Mouse (Mus musculus): ENCODE results near the gene Tmem266. TPM values are rescaled to one million over a fixed set of nuclear protein-coding genes. Genes with fewer than 3 reads are reported as not detected.

The Tmem266 gene
- polyA plus RNA-seq, 1 experiment = 0.36 TPM

- H3K9me3 ChIP-seq (replicated peaks; ENCODE audit: control insufficient read depth, insufficient read depth, low read length, poor library complexity, severe bottlenecking) = no peaks in the 10 kb centered on the region
- no peak overlapping the region for H3K4me3 ChIP-seq (ENCODE audit: low read depth, low read length)
- TF ChIP-seq CTCF (IDR thresholded peaks at IDR 0.05; ENCODE audit: low read depth, low read length) = peak; percentile 76
- TF ChIP-seq EP300 (IDR thresholded peaks at IDR 0.05; ENCODE audit: insufficient read depth, low read depth, low read length) = no peak
- TF ChIP-seq POLR2A (IDR thresholded peaks at IDR 0.05; ENCODE audit: insufficient read depth, low read length) = no peak
- H3K27me3 ChIP-seq (ENCODE audit: control insufficient read depth, insufficient read depth, low read length, poor library complexity, severe bottlenecking) = no peaks in the 10 kb centered on the region
- no peaks in the 10 kb centered on the region for H3K36me3 ChIP-seq (ENCODE audit: control insufficient read depth, insufficient read depth, low read length, poor library complexity, severe bottlenecking)
- no peak overlapping the region for H3K9ac ChIP-seq (ENCODE audit: low read depth, poor library complexity, severe bottlenecking)
- no peaks in the 10 kb centered on the region for H3K4me1 ChIP-seq (ENCODE audit: control insufficient read depth, insufficient read depth, low read length)
- no peak overlapping the region for H3K27ac ChIP-seq (ENCODE audit: insufficient read depth, low read length)
Observed at GRCm38 (mm10) chr9:55391909-55392658, 65.4 kb downstream of the Tmem266 start.

- TF ChIP-seq CTCF (IDR thresholded peaks at IDR 0.05; ENCODE audit: low read depth, low read length) (no peak), POLR2A (IDR thresholded peaks at IDR 0.05; ENCODE audit: insufficient read depth, low read length) (no peak), EP300 (IDR thresholded peaks at IDR 0.05; ENCODE audit: insufficient read depth, low read depth, low read length) (no peak)
- no peaks in the 10 kb centered on the region for H3K27me3 ChIP-seq (ENCODE audit: control insufficient read depth, insufficient read depth, low read length, poor library complexity, severe bottlenecking)
- no peak overlapping the region for H3K27ac ChIP-seq (ENCODE audit: insufficient read depth, low read length)
Observed at GRCm38 (mm10) chr9:55395650-55396049, 68.9 kb downstream of the Tmem266 start.

GRCm38 (mm10) chr9:55398985-55399554 lies 72.4 kb downstream of the Tmem266 start:
- TF ChIP-seq POLR2A (IDR thresholded peaks at IDR 0.05; ENCODE audit: insufficient read depth, low read length) (no peak), EP300 (IDR thresholded peaks at IDR 0.05; ENCODE audit: insufficient read depth, low read depth, low read length) (no peak), CTCF (IDR thresholded peaks at IDR 0.05; ENCODE audit: low read depth, low read length) (no peak)
- Histone ChIP-seq H3K27me3 (ENCODE audit: control insufficient read depth, insufficient read depth, low read length, poor library complexity, severe bottlenecking) (no peaks in the 10 kb centered on the region), H3K36me3 (ENCODE audit: control insufficient read depth, insufficient read depth, low read length, poor library complexity, severe bottlenecking) (no peaks in the 10 kb centered on the region), H3K4me3 (ENCODE audit: low read depth, low read length) (no peak overlapping the region), H3K4me1 (ENCODE audit: control insufficient read depth, insufficient read depth, low read length) (no peaks in the 10 kb centered on the region), H3K9ac (ENCODE audit: low read depth, poor library complexity, severe bottlenecking) (no peak overlapping the region), H3K27ac (ENCODE audit: insufficient read depth, low read length) (no peak overlapping the region), H3K9me3 (replicated peaks; ENCODE audit: control insufficient read depth, insufficient read depth, low read length, poor library complexity, severe bottlenecking) (no peaks in the 10 kb centered on the region)

More at GRCm38 (mm10) chr9:55395650-55396049, 68.9 kb downstream of the Tmem266 start:
- no peak overlapping the region for H3K4me3 ChIP-seq (ENCODE audit: low read depth, low read length)
- no peaks in the 10 kb centered on the region for H3K4me1 ChIP-seq (ENCODE audit: control insufficient read depth, insufficient read depth, low read length)
- no peaks in the 10 kb centered on the region for H3K36me3 ChIP-seq (ENCODE audit: control insufficient read depth, insufficient read depth, low read length, poor library complexity, severe bottlenecking)
- no peaks in the 10 kb centered on the region for H3K9me3 ChIP-seq (replicated peaks; ENCODE audit: control insufficient read depth, insufficient read depth, low read length, poor library complexity, severe bottlenecking)
- no peak overlapping the region for H3K9ac ChIP-seq (ENCODE audit: low read depth, poor library complexity, severe bottlenecking)

GRCm38 (mm10) chr9:55402276-55402675 lies 75.6 kb downstream of the Tmem266 start:
- H3K27ac ChIP-seq (ENCODE audit: insufficient read depth, low read length) = no peak overlapping the region
- no peaks in the 10 kb centered on the region for H3K27me3 ChIP-seq (ENCODE audit: control insufficient read depth, insufficient read depth, low read length, poor library complexity, severe bottlenecking)
- no peaks in the 10 kb centered on the region for H3K9me3 ChIP-seq (replicated peaks; ENCODE audit: control insufficient read depth, insufficient read depth, low read length, poor library complexity, severe bottlenecking)
- TF ChIP-seq CTCF (IDR thresholded peaks at IDR 0.05; ENCODE audit: low read depth, low read length) = no peak
- no peak for TF ChIP-seq EP300 (IDR thresholded peaks at IDR 0.05; ENCODE audit: insufficient read depth, low read depth, low read length)
- TF ChIP-seq POLR2A (IDR thresholded peaks at IDR 0.05; ENCODE audit: insufficient read depth, low read length) = no peak
- no peaks in the 10 kb centered on the region for H3K36me3 ChIP-seq (ENCODE audit: control insufficient read depth, insufficient read depth, low read length, poor library complexity, severe bottlenecking)
- no peak overlapping the region for H3K9ac ChIP-seq (ENCODE audit: low read depth, poor library complexity, severe bottlenecking)
- H3K4me1 ChIP-seq (ENCODE audit: control insufficient read depth, insufficient read depth, low read length) = no peaks in the 10 kb centered on the region
- H3K4me3 ChIP-seq (ENCODE audit: low read depth, low read length) = no peak overlapping the region

- Histone ChIP-seq H3K9me3 (replicated peaks; ENCODE audit: control insufficient read depth, insufficient read depth, low read length, poor library complexity, severe bottlenecking) (no peaks in the 10 kb centered on the region), H3K27me3 (ENCODE audit: control insufficient read depth, insufficient read depth, low read length, poor library complexity, severe bottlenecking) (no peaks in the 10 kb centered on the region), H3K4me3 (ENCODE audit: low read depth, low read length) (no peak overlapping the region), H3K27ac (ENCODE audit: insufficient read depth, low read length) (no peak overlapping the region), H3K9ac (ENCODE audit: low read depth, poor library complexity, severe bottlenecking) (no peak overlapping the region), H3K4me1 (ENCODE audit: control insufficient read depth, insufficient read depth, low read length) (no peaks in the 10 kb centered on the region), H3K36me3 (ENCODE audit: control insufficient read depth, insufficient read depth, low read length, poor library complexity, severe bottlenecking) (no peaks in the 10 kb centered on the region)
- TF ChIP-seq EP300 (IDR thresholded peaks at IDR 0.05; ENCODE audit: insufficient read depth, low read depth, low read length) = no peak
- no peak for TF ChIP-seq POLR2A (IDR thresholded peaks at IDR 0.05; ENCODE audit: insufficient read depth, low read length)
- no peak for TF ChIP-seq CTCF (IDR thresholded peaks at IDR 0.05; ENCODE audit: low read depth, low read length)
Observed at GRCm38 (mm10) chr9:55404256-55404655, 77.5 kb downstream of the Tmem266 start.
